In genomic region chr2:118442172-118442571, GRCm38 (mm10) we compare ENCODE assay signal across 17 mouse cellular contexts. TPM values are rescaled to one million over a fixed set of nuclear protein-coding genes. Genes with fewer than 3 reads are reported as not detected.
DNase-seq lines count a peak whose midpoint lies in the region; ATAC-seq and TF ChIP-seq lines count a peak whose summit lies in the region.
"Had no signal": no experiment of that assay in that cellular context is flagged by ENCODE, and none has a peak within 500 bp of the region (broad histone marks: within the 10 kb centered on the region; RNA-seq: fewer than 3 reads in every experiment).

No protein-coding gene starts in this region.

- ATAC-seq in liver, embryonic 16.5 days (ENCODE audit: low read depth): peak; percentile 95

- H3K9me3 ChIP-seq in liver, embryonic 16.5 days (replicated peaks; ENCODE audit: control insufficient read depth, low read length): no peaks in the 10 kb centered on the region
- H3K9me3 ChIP-seq: embryonic facial prominence, embryonic 15.5 days; hindbrain, embryonic 12.5 days had no signal

- H3K4me2 ChIP-seq in liver, embryonic 16.5 days (ENCODE audit: low read depth, low read length): no peak overlapping the region
- H3K4me2 ChIP-seq: embryonic facial prominence, embryonic 15.5 days; hindbrain, embryonic 12.5 days; lung, embryonic 14.5 days had no signal

- H3K36me3 ChIP-seq in liver, embryonic 16.5 days (ENCODE audit: control insufficient read depth, insufficient read depth): peaks cover 6% of the 10 kb centered on the region; the same call in 1 of the 2 replicates

- 70% methylated on average over 5 of the region's 5 CpGs for WGBS in liver, embryonic 16.5 days (ENCODE audit: insufficient replicate concordance)

- TF ChIP-seq CTCF in layer of hippocampus, adult 2 months (conservative IDR thresholded peaks at IDR 0.05): no peak

- H3K9ac ChIP-seq in liver, embryonic 16.5 days (ENCODE audit: low read depth, low read length): no peak overlapping the region
- H3K9ac ChIP-seq: embryonic facial prominence, embryonic 15.5 days; hindbrain, embryonic 12.5 days; lung, embryonic 14.5 days had no signal

- H3K4me1 ChIP-seq in liver, embryonic 16.5 days (ENCODE audit: control insufficient read depth, low read depth, low read length): peaks cover 2% of the 10 kb centered on the region; the same call in 1 of the 2 replicates
- H3K4me1 ChIP-seq: hindbrain, embryonic 12.5 days had no signal

- no peak overlapping the region for H3K4me3 ChIP-seq in layer of hippocampus, adult 2 months
- no peak overlapping the region for H3K4me3 ChIP-seq in liver, embryonic 16.5 days (ENCODE audit: low read depth, low read length)
- H3K4me3 ChIP-seq: embryonic facial prominence, embryonic 15.5 days; hindbrain, embryonic 12.5 days had no signal

- no peaks in the 10 kb centered on the region for H3K27me3 ChIP-seq in liver, embryonic 16.5 days (ENCODE audit: control insufficient read depth, insufficient read depth, low read depth, low read length)
- H3K27me3 ChIP-seq: embryonic facial prominence, embryonic 15.5 days; hindbrain, embryonic 12.5 days had no signal

- peak overlapping the region; percentile 79 for H3K27ac ChIP-seq in layer of hippocampus, adult 2 months
- no peak overlapping the region for H3K27ac ChIP-seq in liver, embryonic 16.5 days (ENCODE audit: low read length)
- H3K27ac ChIP-seq: embryonic facial prominence, embryonic 15.5 days; hindbrain, embryonic 12.5 days; stomach, postnatal 0 days had no signal

- no peak for DNase-seq in layer of hippocampus, adult 2 months (ENCODE audit: low spot score in 2 of 2)
- DNase-seq in layer of hippocampus, postnatal 14 days (ENCODE audit: low spot score in 2 of 2): no peak
- DNase-seq in adipocyte (ENCODE audit: low spot score): peak; percentile 19
- DNase-seq in liver: peak; percentile 37
- no peak for DNase-seq in cerebellum, adult 11-12 months
- DNase-seq in cerebellum, adult 9-11 months: no peak
- DNase-seq: adrenal gland, postnatal 10 days; cerebellum, postnatal 14 days; gastrocnemius, postnatal 25 days; kidney, adult 8-10 months; kidney, postnatal 36 days; lung, embryonic 14.5 days; right cerebral cortex, postnatal 4 days had no signal

RNA-seq across cellular contexts. Expression of gene Srp14, which starts 37.3 kb away (rescaled TPM):
- 100 to 1,000 TPM; 181 TPM for total RNA-seq in layer of hippocampus, adult 2 months (2021)
- 100 to 1,000 TPM; 169 to 184 TPM for total RNA-seq in layer of hippocampus, postnatal 14 days (2021)
- polyA plus RNA-seq in liver, embryonic 16.5 days (2015; fragmentation: Nextera tagmentation; extraction: Ambion mirVana): 85.3 and 92.3 TPM in 2 replicates

RNA-seq across cellular contexts. Expression of gene Eif2ak4, which starts 53.8 kb away (rescaled TPM):
- total RNA-seq in layer of hippocampus, adult 2 months (2021): 10 to 100 TPM; 26.3 to 26.7 TPM
- 10 to 100 TPM; 24.5 to 26.9 TPM for total RNA-seq in layer of hippocampus, postnatal 14 days (2021)
- polyA plus RNA-seq in liver, embryonic 16.5 days (2015; fragmentation: Nextera tagmentation; extraction: Ambion mirVana): 4.6 and 5.1 TPM in 2 replicates

Comparison
In these comparisons a context has a peak if more than half of its experiments do, and no peak if none do; other contexts are left out.
1. DNase-seq: peak in adipocyte (single experiment) and liver (single experiment); none in layer of hippocampus, adult 2 months (0 of 2), layer of hippocampus, postnatal 14 days (0 of 2), cerebellum, adult 11-12 months (single experiment) and cerebellum, adult 9-11 months (single experiment).